Mouse (Mus musculus): ENCODE data around the gene Ptprg.

- no peak for TF ChIP-seq POLR2A (IDR thresholded peaks at IDR 0.05; ENCODE audit: borderline replicate concordance, extremely low read depth, insufficient read depth, insufficient read length, poor library complexity, severe bottlenecking)
- no peak for TF ChIP-seq CTCF (IDR thresholded peaks at IDR 0.05; ENCODE audit: borderline replicate concordance, extremely low read depth, insufficient read depth, insufficient read length)
Observed at GRCm38 (mm10) chr14:11998464-11998863, 445.1 kb downstream of the Ptprg start.
